In the genomic region with DNA sequence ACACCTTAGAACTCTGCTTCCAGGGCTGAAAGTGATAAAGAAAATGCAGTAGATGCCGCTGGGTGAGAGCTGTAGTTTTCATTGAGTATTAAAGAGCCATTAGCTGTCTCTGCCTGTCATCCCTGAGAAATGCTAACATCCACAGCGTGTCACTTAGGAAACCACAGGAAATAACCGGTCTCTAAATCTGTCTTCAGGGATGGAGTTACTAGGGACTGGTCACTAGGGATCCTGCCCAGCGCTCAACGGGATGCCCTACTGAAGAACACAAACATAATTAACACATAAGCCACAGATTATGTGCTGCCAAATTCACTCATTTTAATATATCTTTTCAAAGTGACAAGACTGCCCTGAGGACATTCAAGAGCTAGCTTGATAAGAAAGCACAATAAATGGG, we compare ENCODE assay signal across 24 mouse cellular contexts.
"Had no signal": no experiment of that assay in that cellular context is flagged by ENCODE, and none has a peak within 500 bp of the region (broad histone marks: within the 10 kb centered on the region; RNA-seq: fewer than 3 reads in every experiment).

No protein-coding gene starts in this region.

- H3K4me1 ChIP-seq: intestine, embryonic 15.5 days had no signal

- DNase-seq: gastrocnemius, postnatal 14 days; gastrocnemius, postnatal 36 days; heart, adult 11 months; heart, adult 2 months; heart, postnatal 10 days; heart, postnatal 4 days; kidney, adult 18-20 months; kidney, adult 8-10 months; kidney, postnatal 10 days; kidney, postnatal 25 days; kidney, postnatal 4 days; liver had no signal

- H3K27ac ChIP-seq: heart, adult 2 months; hindbrain, embryonic 10.5 days; hindbrain, embryonic 12.5 days; intestine, embryonic 15.5 days; layer of hippocampus, adult 2 months; left cerebral cortex, adult 2 months; limb, embryonic 10.5 days; limb, embryonic 12.5 days had no signal

- H3K4me2 ChIP-seq: heart, embryonic 11.5 days; hindbrain, embryonic 12.5 days; intestine, embryonic 15.5 days; limb, embryonic 12.5 days; liver, embryonic 11.5 days had no signal

- H3K9me3 ChIP-seq: hindbrain, embryonic 12.5 days; intestine, embryonic 15.5 days; limb, embryonic 10.5 days; limb, embryonic 12.5 days had no signal

- ATAC-seq: forebrain, postnatal 0 days; inflammation-experienced regulatory T-cells, adult 6 months; intestine, embryonic 15.5 days; intestine, postnatal 0 days had no signal

- H3K36me3 ChIP-seq: hindbrain, embryonic 10.5 days; hindbrain, embryonic 12.5 days; intestine, embryonic 15.5 days; limb, embryonic 10.5 days; limb, embryonic 12.5 days had no signal

- H3K27me3 ChIP-seq: intestine, embryonic 15.5 days had no signal

- H3K4me3 ChIP-seq: heart, adult 2 months; hindbrain, embryonic 10.5 days; hindbrain, embryonic 12.5 days; intestine, embryonic 15.5 days; layer of hippocampus, adult 2 months; left cerebral cortex, adult 2 months; limb, embryonic 10.5 days; limb, embryonic 12.5 days had no signal

- H3K9ac ChIP-seq: forebrain, postnatal 0 days; hindbrain, embryonic 12.5 days; intestine, embryonic 15.5 days; limb, embryonic 12.5 days had no signal
